Mouse (Mus musculus): ENCODE results near the gene Gm38392. TPM values are rescaled to one million over a fixed set of nuclear protein-coding genes. Genes with fewer than 3 reads are reported as not detected.
"Not testable (repeated sequence)": the region's sequence is repeated elsewhere in the genome, so short reads cannot be mapped to it uniquely, and the experiment has no call there.

Gene Gm38392
- total and polyA plus RNA-seq, 2 experiments from 2014 or later: 0.24 TPM; not detected in 1

DNA sequence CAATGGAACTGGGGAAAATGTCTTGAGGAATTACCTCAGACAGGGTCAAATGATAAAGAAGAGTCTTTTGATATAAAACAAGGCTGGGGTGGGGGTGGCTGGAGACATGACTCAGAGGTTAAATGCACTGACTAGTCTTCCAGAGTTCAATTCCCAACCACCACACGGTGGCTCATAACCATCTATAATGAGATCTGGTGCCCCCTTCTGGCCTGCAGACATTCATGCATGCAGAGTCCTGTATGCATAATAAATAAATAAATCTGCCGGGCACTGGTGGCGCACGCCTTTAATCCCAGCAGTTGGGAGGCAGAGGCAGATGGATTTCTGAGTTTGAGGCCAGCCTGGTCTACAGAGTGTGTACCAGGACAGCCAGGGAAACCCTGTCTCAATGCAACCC lies 5.0 kb upstream of the Gm38392 start:
- Histone ChIP-seq H3K36me3 (ENCODE audit: insufficient read depth, low read length) (no peaks in the 10 kb centered on the region), H3K9ac (replicated peaks; ENCODE audit: low read length) (no peak overlapping the region), H3K4me2 (ENCODE audit: low read depth, low read length) (no peak overlapping the region), H3K9me3 (ENCODE audit: low read length) (no peaks in the 10 kb centered on the region), H3K4me1 (ENCODE audit: insufficient read depth, low read length) (no peaks in the 10 kb centered on the region; the same call in 1 of the 2 replicates), H3K27me3 (ENCODE audit: insufficient read depth, low read length) (no peaks in the 10 kb centered on the region), H3K4me3 (ENCODE audit: low read length) (no peak overlapping the region), H3K27ac (no peak overlapping the region)
- ATAC-seq (no peak), DNase-seq (ENCODE audit: low spot score) (no peak)
- peak; percentile 46 for TF ChIP-seq CTCF (IDR thresholded peaks at IDR 0.05; ENCODE audit: low read depth)
- WGBS: 44% methylated on average over 4 of the region's 4 CpGs

DNA sequence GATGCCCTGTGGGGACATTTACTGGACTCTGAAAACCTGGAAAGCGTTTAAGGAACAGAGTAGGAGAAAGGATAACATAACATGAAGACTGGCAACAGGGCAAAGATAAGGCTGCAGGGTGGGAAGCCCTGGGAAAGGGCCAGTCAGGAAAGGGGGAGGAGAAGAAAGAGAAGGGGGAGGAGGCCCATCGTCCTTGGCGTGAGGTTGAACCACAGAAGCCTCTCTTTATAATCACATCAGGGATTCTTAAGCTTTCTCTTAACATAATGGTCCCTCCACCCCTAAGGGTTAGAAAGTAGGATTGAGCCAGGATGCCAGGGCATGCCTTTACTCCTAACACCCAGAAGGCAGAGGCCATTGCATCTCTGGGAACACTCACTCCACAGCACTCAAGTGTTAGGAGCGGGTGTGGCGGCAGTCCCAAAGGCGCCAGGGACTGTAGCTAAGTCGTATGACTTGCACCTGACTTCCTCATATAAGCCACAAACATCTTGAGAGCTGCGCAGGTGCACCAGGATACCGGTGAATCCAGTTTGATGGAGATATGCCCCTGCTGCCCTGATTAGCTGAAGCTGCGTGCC lies 1.2 kb upstream of the Gm38392 start:
- H3K4me2 ChIP-seq (ENCODE audit: low read depth, low read length); H3K36me3 ChIP-seq (ENCODE audit: insufficient read depth, low read length); H3K27me3 ChIP-seq (ENCODE audit: insufficient read depth, low read length); H3K9ac ChIP-seq (replicated peaks; ENCODE audit: low read length); H3K27ac ChIP-seq; DNase-seq (ENCODE audit: low spot score); ATAC-seq; H3K4me1 ChIP-seq (ENCODE audit: insufficient read depth, low read length); H3K9me3 ChIP-seq (ENCODE audit: low read length); H3K4me3 ChIP-seq (ENCODE audit: low read length): not testable (repeated sequence)
- 74% methylated on average over 8 of the region's 10 CpGs for WGBS

DNA sequence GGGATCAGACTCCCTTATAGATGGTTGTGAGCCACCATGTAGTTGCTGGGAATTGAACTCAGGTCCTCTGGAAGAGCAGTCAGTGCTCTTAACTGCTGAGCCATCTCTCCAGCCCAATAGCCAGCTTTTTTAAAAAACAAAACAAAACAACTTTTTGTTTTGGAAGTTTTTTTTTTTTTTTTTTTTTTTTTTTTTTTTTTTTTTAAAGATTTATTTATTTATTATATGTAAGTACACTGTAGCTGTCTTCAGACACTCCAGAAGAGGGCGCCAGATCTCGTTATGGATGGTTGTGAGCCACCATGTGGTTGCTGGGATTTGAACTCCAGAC lies 1.5 kb downstream of the Gm38392 start:
- H3K4me3 ChIP-seq (ENCODE audit: low read length); H3K9ac ChIP-seq (replicated peaks; ENCODE audit: low read length); H3K4me2 ChIP-seq (ENCODE audit: low read depth, low read length); H3K27ac ChIP-seq; DNase-seq (ENCODE audit: low spot score); H3K27me3 ChIP-seq (ENCODE audit: insufficient read depth, low read length); H3K36me3 ChIP-seq (ENCODE audit: insufficient read depth, low read length); ATAC-seq; H3K9me3 ChIP-seq (ENCODE audit: low read length); H3K4me1 ChIP-seq (ENCODE audit: insufficient read depth, low read length): not testable (repeated sequence)
- WGBS: no CpG with 5 or more reads among the region's 2 CpGs

DNA sequence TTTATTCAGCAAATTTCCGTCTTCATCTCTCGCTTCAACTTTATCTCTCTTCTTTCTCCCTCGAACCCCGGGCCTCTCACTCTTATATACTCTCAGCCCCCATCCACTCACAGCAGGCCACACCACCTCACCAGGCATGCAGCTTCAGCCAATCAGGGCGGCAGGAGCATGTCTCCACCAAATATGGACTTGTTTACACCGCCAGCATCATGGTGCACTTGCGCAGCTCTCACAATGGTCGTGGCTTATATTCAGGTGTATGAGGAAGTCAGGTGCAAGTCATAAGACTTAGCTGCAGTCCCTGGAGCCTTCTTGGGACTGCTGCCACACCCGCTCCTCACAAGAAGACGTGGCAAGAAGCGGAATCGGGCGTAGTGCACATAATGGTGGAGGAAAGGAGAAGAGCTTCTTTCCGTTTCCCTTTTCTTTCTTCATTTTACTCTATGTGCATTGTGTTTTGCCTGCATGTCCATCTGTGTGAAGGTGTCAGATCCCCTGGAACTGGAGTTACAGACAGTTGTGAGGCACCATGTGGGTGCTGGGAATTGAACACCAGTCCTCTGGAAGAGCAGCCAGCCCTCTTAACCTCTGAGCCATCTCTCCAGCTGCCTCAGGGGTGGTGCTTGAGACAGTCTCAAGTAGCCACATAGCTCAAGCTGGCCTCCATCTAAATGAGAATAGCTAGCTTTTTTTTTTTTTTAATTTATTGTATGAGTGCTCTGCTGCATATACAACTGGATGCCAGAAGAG lies 2.0 kb downstream of the Gm38392 start:
- not testable (repeated sequence) for H3K27ac ChIP-seq; H3K4me3 ChIP-seq (ENCODE audit: low read length); DNase-seq (ENCODE audit: low spot score); ATAC-seq; H3K4me1 ChIP-seq (ENCODE audit: insufficient read depth, low read length); H3K4me2 ChIP-seq (ENCODE audit: low read depth, low read length); H3K9ac ChIP-seq (replicated peaks; ENCODE audit: low read length); H3K27me3 ChIP-seq (ENCODE audit: insufficient read depth, low read length); H3K9me3 ChIP-seq (ENCODE audit: low read length); H3K36me3 ChIP-seq (ENCODE audit: insufficient read depth, low read length)
- WGBS: 97% methylated on average over 14 of the region's 14 CpGs

DNA sequence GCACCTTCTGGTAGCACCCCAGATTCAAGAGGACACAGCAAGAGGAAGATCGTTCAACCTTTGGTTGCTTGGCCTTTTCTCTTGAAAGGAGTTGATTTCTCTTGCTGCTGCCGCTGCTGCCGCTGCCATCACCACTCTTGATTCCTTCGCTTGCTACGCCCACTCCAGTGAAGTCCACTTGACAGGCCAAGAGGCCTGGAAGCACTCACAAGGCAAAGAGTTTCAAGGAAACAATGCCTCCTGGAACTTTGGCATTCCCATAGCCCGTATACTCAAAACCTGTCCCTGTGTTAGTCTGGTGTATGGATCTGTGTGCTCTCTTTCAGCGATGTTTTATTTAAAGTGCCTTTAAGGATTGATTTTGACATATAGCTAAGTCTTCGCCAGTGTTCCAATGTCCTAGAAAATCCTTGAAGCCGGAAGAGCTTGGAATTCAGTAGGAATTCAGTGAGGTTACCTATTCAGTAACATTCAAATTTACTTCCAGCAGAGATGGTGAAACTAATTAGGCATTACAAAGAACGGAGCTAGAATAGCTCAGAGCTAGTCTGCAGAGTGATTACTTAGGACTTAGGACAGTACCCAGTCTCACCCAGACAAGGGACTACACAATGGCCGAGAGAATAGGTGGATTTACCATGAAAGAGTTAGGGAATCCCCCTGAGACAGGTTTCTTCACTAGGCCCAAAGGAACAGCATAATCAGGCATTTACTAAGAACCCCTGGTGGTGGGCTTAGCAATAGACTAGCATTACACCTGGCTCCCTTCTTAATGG lies 5.7 kb downstream of the Gm38392 start:
- WGBS: 61% methylated on average over 11 of the region's 11 CpGs
- not testable (repeated sequence) for H3K4me3 ChIP-seq (ENCODE audit: low read length); H3K9me3 ChIP-seq (ENCODE audit: low read length); H3K4me2 ChIP-seq (ENCODE audit: low read depth, low read length); ATAC-seq; H3K27ac ChIP-seq; H3K27me3 ChIP-seq (ENCODE audit: insufficient read depth, low read length); DNase-seq (ENCODE audit: low spot score); H3K9ac ChIP-seq (replicated peaks; ENCODE audit: low read length); H3K4me1 ChIP-seq (ENCODE audit: insufficient read depth, low read length); H3K36me3 ChIP-seq (ENCODE audit: insufficient read depth, low read length)

DNA sequence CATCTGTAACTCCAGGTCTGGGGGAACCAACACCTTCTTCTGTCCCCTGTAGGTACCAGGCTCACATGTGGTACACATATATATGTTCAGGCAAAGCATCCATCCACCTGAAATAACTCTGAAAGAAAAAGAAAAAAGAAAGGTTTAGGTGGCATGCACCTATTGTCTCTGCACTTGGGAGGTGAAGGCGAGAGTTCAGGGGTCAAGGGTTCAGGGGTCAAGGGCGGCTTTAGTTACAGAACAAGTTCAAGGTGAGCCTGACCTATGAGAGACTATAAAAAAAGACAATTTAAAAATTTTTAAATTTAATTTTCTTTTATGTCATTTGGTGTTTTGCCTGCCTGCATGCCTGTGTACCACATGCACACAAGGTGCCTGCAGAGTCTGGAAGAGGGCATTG lies 7.0 kb downstream of the Gm38392 start:
- no peak for TF ChIP-seq CTCF (IDR thresholded peaks at IDR 0.05; ENCODE audit: low read depth)
- Histone ChIP-seq H3K27me3 (ENCODE audit: insufficient read depth, low read length) (no peaks in the 10 kb centered on the region), H3K4me1 (ENCODE audit: insufficient read depth, low read length) (no peaks in the 10 kb centered on the region), H3K9ac (replicated peaks; ENCODE audit: low read length) (no peak overlapping the region), H3K9me3 (ENCODE audit: low read length) (no peaks in the 10 kb centered on the region), H3K4me2 (ENCODE audit: low read depth, low read length) (no peak overlapping the region), H3K27ac (no peak overlapping the region), H3K4me3 (ENCODE audit: low read length) (no peak overlapping the region), H3K36me3 (ENCODE audit: insufficient read depth, low read length) (no peaks in the 10 kb centered on the region)
- WGBS: 87% methylated on average over 2 of the region's 2 CpGs
- DNase-seq (ENCODE audit: low spot score): no peak
- ATAC-seq: no peak
